Mouse (Mus musculus) cerebellum, adult (tissue): ENCODE data around the gene Map4k3.

Source experiments
- ATAC-seq: cut with Nextera tagmentation; 2 replicates; pipeline ENCODE4 v1.9.2; 2017; ENCODE audit warnings: mild to moderate bottlenecking, moderate library complexity, mixed read lengths; ENCODE audit not compliant: insufficient number of reproducible peaks, low FRiP score, low TSS enrichment

Map4k3 gene

GRCm38 (mm10) chr17:80688701-80689100 is 39.6 kb downstream of the Map4k3 start:
- no peak for ATAC-seq

- no peak for ATAC-seq
These were observed 42.2 kb downstream of the Map4k3 start for GRCm38 (mm10) chr17:80686066-80686465.

GRCm38 (mm10) chr17:80683821-80684576 is 44.3 kb downstream of the Map4k3 start:
- no peak for ATAC-seq

- ATAC-seq, result no peak
These were observed 45.2 kb downstream of the Map4k3 start for GRCm38 (mm10) chr17:80683041-80683440.

GRCm38 (mm10) chr17:80678190-80678589 is 50.1 kb downstream of the Map4k3 start:
- ATAC-seq, result no peak

GRCm38 (mm10) chr17:80676859-80677535 is 51.3 kb downstream of the Map4k3 start:
- ATAC-seq, result no peak

- ATAC-seq, result no peak
These were observed 52.1 kb downstream of the Map4k3 start for GRCm38 (mm10) chr17:80676211-80676610.

GRCm38 (mm10) chr17:80670395-80670794 is 57.9 kb downstream of the Map4k3 start:
- no peak for ATAC-seq

- ATAC-seq, result no peak
These were observed 64.7 kb downstream of the Map4k3 start for GRCm38 (mm10) chr17:80663623-80664022.

GRCm38 (mm10) chr17:80662836-80663620 is 65.3 kb downstream of the Map4k3 start:
- ATAC-seq, result no peak

- ATAC-seq, result no peak
These were observed 66.4 kb downstream of the Map4k3 start for GRCm38 (mm10) chr17:80661896-80662295.

- ATAC-seq, result peak; percentile 8; the same call in 1 of the 2 replicates
These were observed 67.4 kb downstream of the Map4k3 start for GRCm38 (mm10) chr17:80660707-80661380.

GRCm38 (mm10) chr17:80660234-80660633 is 68.1 kb downstream of the Map4k3 start:
- peak; percentile 69; the same call in 1 of the 2 replicates for ATAC-seq

GRCm38 (mm10) chr17:80659821-80660220 is 68.5 kb downstream of the Map4k3 start:
- no peak for ATAC-seq

- ATAC-seq, result no peak
These were observed 74.0 kb downstream of the Map4k3 start for GRCm38 (mm10) chr17:80654323-80654722.

GRCm38 (mm10) chr17:80652740-80653139 is 75.5 kb downstream of the Map4k3 start:
- no peak for ATAC-seq

GRCm38 (mm10) chr17:80646843-80647242 is 81.4 kb downstream of the Map4k3 start:
- ATAC-seq, result peak; percentile 58

- no peak for ATAC-seq
These were observed 82.2 kb downstream of the Map4k3 start for GRCm38 (mm10) chr17:80646131-80646530.

- ATAC-seq, result no peak
These were observed 82.6 kb downstream of the Map4k3 start for GRCm38 (mm10) chr17:80645694-80646034.

GRCm38 (mm10) chr17:80644983-80645693 is 83.1 kb downstream of the Map4k3 start:
- no peak for ATAC-seq
